Mouse (Mus musculus): Measurements from ENCODE around the gene Cnppd1. TPM values are rescaled to one million over a fixed set of nuclear protein-coding genes. Genes with fewer than 3 reads are reported as not detected.

The Cnppd1 gene
- polyA plus RNA-seq, 1 experiment from 2014 or later, result 48.9 TPM

Other genes with a start within 250 kb of the Cnppd1 start
- 0.41 and 1.5 TPM in 2 replicates for gene Cryba2, start 249.6 kb downstream of the Cnppd1 start, polyA plus RNA-seq (2015; fragmentation: Nextera tagmentation; extraction: Ambion mirVana)
- 0.41 and 0.43 TPM in 2 replicates for gene Cfap65, start 207.1 kb downstream of the Cnppd1 start, polyA plus RNA-seq (2015; fragmentation: Nextera tagmentation; extraction: Ambion mirVana)
- 0.84 and 3.0 TPM in 2 replicates for gene Ihh, start 191.0 kb downstream of the Cnppd1 start, polyA plus RNA-seq (2015; fragmentation: Nextera tagmentation; extraction: Ambion mirVana)
- 6.0 and 7.1 TPM in 2 replicates for gene Nhej1, start 17.5 kb downstream of the Cnppd1 start, polyA plus RNA-seq (2015; fragmentation: Nextera tagmentation; extraction: Ambion mirVana)
- not detected in 2 replicates for gene Slc23a3, start 8.8 kb downstream of the Cnppd1 start, polyA plus RNA-seq (2015; fragmentation: Nextera tagmentation; extraction: Ambion mirVana)
- gene Retreg2, start 67 bp upstream of the Cnppd1 start, polyA plus RNA-seq (2015; fragmentation: Nextera tagmentation; extraction: Ambion mirVana), result 133 and 140 TPM in 2 replicates
- gene Zfand2b, start 25.9 kb upstream of the Cnppd1 start, polyA plus RNA-seq (2015; fragmentation: Nextera tagmentation; extraction: Ambion mirVana), result 37.3 and 40.0 TPM in 2 replicates
- 54.0 and 54.9 TPM in 2 replicates for gene Abcb6, start 37.7 kb upstream of the Cnppd1 start, polyA plus RNA-seq (2015; fragmentation: Nextera tagmentation; extraction: Ambion mirVana)
- gene Ankzf1, start 49.4 kb upstream of the Cnppd1 start, polyA plus RNA-seq (2015; fragmentation: Nextera tagmentation; extraction: Ambion mirVana), result 24.9 and 25.1 TPM in 2 replicates
- gene Atg9a, start 49.5 kb upstream of the Cnppd1 start, polyA plus RNA-seq (2015; fragmentation: Nextera tagmentation; extraction: Ambion mirVana), result 59.2 and 63.6 TPM in 2 replicates
- 16.2 and 17.5 TPM in 2 replicates for gene Glb1l, start 68.1 kb upstream of the Cnppd1 start, polyA plus RNA-seq (2015; fragmentation: Nextera tagmentation; extraction: Ambion mirVana)
- 158 and 159 TPM in 2 replicates for gene Stk16, start 68.1 kb upstream of the Cnppd1 start, polyA plus RNA-seq (2015; fragmentation: Nextera tagmentation; extraction: Ambion mirVana)
- 44.6 and 81.9 TPM in 2 replicates for gene Tuba4a, start 77.2 kb upstream of the Cnppd1 start, polyA plus RNA-seq (2015; fragmentation: Nextera tagmentation; extraction: Ambion mirVana)
- 0.29 TPM in 1 of 2 replicates, not detected in the other for gene A630095N17Rik, start 89.4 kb upstream of the Cnppd1 start, polyA plus RNA-seq (2015; fragmentation: Nextera tagmentation; extraction: Ambion mirVana)
- 72.1 and 90.7 TPM in 2 replicates for gene Dnajb2, start 93.7 kb upstream of the Cnppd1 start, polyA plus RNA-seq (2015; fragmentation: Nextera tagmentation; extraction: Ambion mirVana)
- gene Ptprn, start 121.8 kb upstream of the Cnppd1 start, polyA plus RNA-seq (2015; fragmentation: Nextera tagmentation; extraction: Ambion mirVana), result 25.6 and 32.4 TPM in 2 replicates
- gene Resp18, start 135.7 kb upstream of the Cnppd1 start, polyA plus RNA-seq (2015; fragmentation: Nextera tagmentation; extraction: Ambion mirVana), result 241 and 302 TPM in 2 replicates
- 145 and 154 TPM in 2 replicates for gene Dnpep, start 175.3 kb upstream of the Cnppd1 start, polyA plus RNA-seq (2015; fragmentation: Nextera tagmentation; extraction: Ambion mirVana)
- 10.9 and 16.0 TPM in 2 replicates for gene Des, start 217.6 kb upstream of the Cnppd1 start, polyA plus RNA-seq (2015; fragmentation: Nextera tagmentation; extraction: Ambion mirVana)
- gene Speg, start 232.6 kb upstream of the Cnppd1 start, polyA plus RNA-seq (2015; fragmentation: Nextera tagmentation; extraction: Ambion mirVana), result 20.1 and 21.7 TPM in 2 replicates